Mouse (Mus musculus): Measurements from ENCODE around the gene Clec2i.

DNA sequence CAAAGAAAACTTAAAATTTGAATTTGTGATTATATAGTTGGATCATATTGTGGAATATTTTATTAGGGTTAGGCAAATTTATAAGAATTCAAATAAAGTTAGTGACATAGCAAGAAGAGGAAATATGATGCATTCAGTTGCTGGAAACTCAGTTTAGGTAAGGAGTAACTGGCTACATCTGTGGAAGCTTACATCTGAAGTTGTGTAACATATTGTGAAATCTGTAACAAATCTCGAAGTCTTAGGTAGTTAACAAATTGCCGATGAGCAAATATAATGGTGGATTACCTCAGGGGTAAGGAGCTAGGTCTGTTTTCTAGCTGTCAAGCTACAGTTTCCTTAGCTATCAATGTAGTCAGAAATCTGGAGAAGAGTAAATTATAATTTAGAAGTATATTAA, 29.9 kb downstream of the Clec2i start:
- TF ChIP-seq CTCF (conservative IDR thresholded peaks at IDR 0.05; ENCODE audit: insufficient read depth, insufficient read length, low read depth, low read length) (no peak), POLR2A (IDR thresholded peaks at IDR 0.05; ENCODE audit: low read depth, low read length) (no peak)
